Mouse (Mus musculus): ENCODE data around the gene Gm7682.
"Not testable (repeated sequence)": the region's sequence is repeated elsewhere in the genome, so short reads cannot be mapped to it uniquely, and the experiment has no call there.

Gene Gm7682

DNA sequence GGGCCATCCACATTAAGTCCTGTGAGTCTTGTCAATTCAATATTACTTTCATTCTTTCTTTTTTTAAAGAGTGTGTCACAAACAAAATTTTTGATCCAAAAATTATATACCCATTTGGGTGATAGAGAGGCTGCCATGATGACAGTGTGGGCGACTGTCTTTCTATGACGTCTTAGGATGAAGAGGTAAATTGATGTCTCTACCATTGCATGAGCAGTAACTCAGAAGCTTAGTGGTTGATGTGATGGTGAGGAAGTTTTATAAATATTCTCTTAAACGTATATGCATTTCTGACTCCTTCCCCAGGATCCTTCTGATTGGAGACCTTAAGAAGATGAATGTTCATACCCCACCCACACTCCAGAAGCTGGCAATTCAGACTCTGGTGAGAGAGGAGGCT, at the start of gene Gm7682:
Gene Gm7682 (plus strand): TSS at position 301 of the 400 bp plus-strand sequence.
- not testable (repeated sequence) for DNase-seq (ENCODE audit: low spot score in 2 of 2)

All from heart, adult 9 months (tissue).